Mouse (Mus musculus): ENCODE measurements around the gene Scamp3.

Scamp3 gene

GRCm38 (mm10) chr3:89163123-89163522 lies 14.2 kb upstream of the Scamp3 start:
- in situ Hi-C loops (cut with MboI; ENCODE audit: low sequenced_read_pairs), result no loop called here

GRCm38 (mm10) chr3:89163643-89164245 lies 13.5 kb upstream of the Scamp3 start:
- in situ Hi-C loops (cut with MboI; ENCODE audit: low sequenced_read_pairs), result no loop called here

GRCm38 (mm10) chr3:89164506-89165267 lies 12.6 kb upstream of the Scamp3 start, which contains the start of gene Clk2:
Gene Clk2 (plus strand): TSS chr3:89164795.
- in situ Hi-C loops (cut with MboI; ENCODE audit: low sequenced_read_pairs), result no loop called here

- in situ Hi-C loops (cut with MboI; ENCODE audit: low sequenced_read_pairs), result no loop called here
Observed at GRCm38 (mm10) chr3:89165268-89165870, 11.9 kb upstream of the Scamp3 start.

GRCm38 (mm10) chr3:89166945-89167344 lies 10.3 kb upstream of the Scamp3 start:
- in situ Hi-C loops (cut with MboI; ENCODE audit: low sequenced_read_pairs), result no loop called here

GRCm38 (mm10) chr3:89174844-89175243 lies 2.4 kb upstream of the Scamp3 start:
- in situ Hi-C loops (cut with MboI; ENCODE audit: low sequenced_read_pairs), result no loop called here

- in situ Hi-C loops (cut with MboI; ENCODE audit: low sequenced_read_pairs), result no loop called here
Observed at GRCm38 (mm10) chr3:89175544-89175943, 1.7 kb upstream of the Scamp3 start.

- in situ Hi-C loops (cut with MboI; ENCODE audit: low sequenced_read_pairs), result no loop called here
Observed at GRCm38 (mm10) chr3:89176421-89176820, 852 bp upstream of the Scamp3 start.

GRCm38 (mm10) chr3:89178107-89178385 lies 773 bp downstream of the Scamp3 start:
- in situ Hi-C loops (cut with MboI; ENCODE audit: low sequenced_read_pairs), result no loop called here

- in situ Hi-C loops (cut with MboI; ENCODE audit: low sequenced_read_pairs), result no loop called here
Observed at GRCm38 (mm10) chr3:89179056-89179455, 1.8 kb downstream of the Scamp3 start.

GRCm38 (mm10) chr3:89181749-89182500 lies 4.7 kb downstream of the Scamp3 start:
- in situ Hi-C loops (cut with MboI; ENCODE audit: low sequenced_read_pairs), result no loop called here

GRCm38 (mm10) chr3:89182531-89183057 lies 5.3 kb downstream of the Scamp3 start:
- in situ Hi-C loops (cut with MboI; ENCODE audit: low sequenced_read_pairs), result no loop called here

- in situ Hi-C loops (cut with MboI; ENCODE audit: low sequenced_read_pairs), result no loop called here
Observed at GRCm38 (mm10) chr3:89183058-89183958, 6.0 kb downstream of the Scamp3 start, which contains the start of gene Fam189b. Gene Fam189b (plus strand): TSS chr3:89183143.

GRCm38 (mm10) chr3:89183959-89184315 lies 6.7 kb downstream of the Scamp3 start:
- in situ Hi-C loops (cut with MboI; ENCODE audit: low sequenced_read_pairs), result no loop called here

- in situ Hi-C loops (cut with MboI; ENCODE audit: low sequenced_read_pairs), result no loop called here
Observed at GRCm38 (mm10) chr3:89187197-89187596, 9.9 kb downstream of the Scamp3 start.

GRCm38 (mm10) chr3:89187690-89188477 lies 10.6 kb downstream of the Scamp3 start:
- in situ Hi-C loops (cut with MboI; ENCODE audit: low sequenced_read_pairs), result no loop called here

GRCm38 (mm10) chr3:89188478-89188875 lies 11.2 kb downstream of the Scamp3 start:
- in situ Hi-C loops (cut with MboI; ENCODE audit: low sequenced_read_pairs), result no loop called here

- in situ Hi-C loops (cut with MboI; ENCODE audit: low sequenced_read_pairs), result no loop called here
Observed at GRCm38 (mm10) chr3:89190436-89190835, 13.2 kb downstream of the Scamp3 start.

- in situ Hi-C loops (cut with MboI; ENCODE audit: low sequenced_read_pairs), result no loop called here
Observed at GRCm38 (mm10) chr3:89193351-89193750, 16.1 kb downstream of the Scamp3 start.
